Mouse (Mus musculus) liver, adult 2 months (tissue): ENCODE data around the gene Ptprb.

Experiments
- CTCF ChIP-seq: fragments of 200-500 bp; IDR thresholded peaks from 2 replicates; pipeline ENCODE4 v1.5.1; 2011; ENCODE audit warnings: low read depth, low read length, control low read depth
- POLR2A ChIP-seq: fragments of 200-500 bp; IDR thresholded peaks from 2 replicates; pipeline ENCODE4 v1.6.1; 2011; ENCODE audit warnings: low read length, control low read depth; ENCODE audit not compliant: insufficient read depth; ENCODE audit errors: extremely low read depth

DNA sequence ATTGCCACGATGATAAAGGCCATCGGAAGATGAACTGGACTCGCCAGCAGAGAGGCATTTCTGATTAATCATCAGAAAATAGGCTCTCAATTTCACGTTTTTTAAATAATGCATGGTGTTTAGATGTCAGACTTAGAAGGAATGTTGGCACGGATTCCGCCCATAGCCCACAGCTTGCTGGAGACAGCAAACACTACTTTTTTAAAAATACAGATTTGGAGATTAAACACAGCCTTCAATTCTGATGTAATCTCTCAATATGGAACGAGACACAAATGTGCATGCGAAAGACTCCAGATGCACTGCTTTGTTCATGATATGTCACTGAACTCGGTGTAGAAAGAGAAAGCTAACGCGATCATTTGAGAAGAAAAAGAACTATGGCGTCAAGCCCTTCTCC lies 160.1 kb downstream of the Ptprb start:
- TF ChIP-seq CTCF (no peak), POLR2A (no peak)
